Mouse (Mus musculus) lung, postnatal 0 days (tissue): ENCODE results near the gene Ero1lb.
A peak's percentile ranks its signal among the peaks of the same experiment; 100 is the strongest.

Source experiments
- CTCF ChIP-seq: IDR thresholded peaks from 2 replicates; pipeline ENCODE4 v1.5.1; 2016; ENCODE audit warnings: antibody characterized with exemption, mild to moderate bottlenecking
- EP300 ChIP-seq: IDR thresholded peaks from 2 replicates; pipeline ENCODE4 v1.6.1; 2016; ENCODE audit warnings: antibody characterized with exemption, mild to moderate bottlenecking, control low read depth

DNA sequence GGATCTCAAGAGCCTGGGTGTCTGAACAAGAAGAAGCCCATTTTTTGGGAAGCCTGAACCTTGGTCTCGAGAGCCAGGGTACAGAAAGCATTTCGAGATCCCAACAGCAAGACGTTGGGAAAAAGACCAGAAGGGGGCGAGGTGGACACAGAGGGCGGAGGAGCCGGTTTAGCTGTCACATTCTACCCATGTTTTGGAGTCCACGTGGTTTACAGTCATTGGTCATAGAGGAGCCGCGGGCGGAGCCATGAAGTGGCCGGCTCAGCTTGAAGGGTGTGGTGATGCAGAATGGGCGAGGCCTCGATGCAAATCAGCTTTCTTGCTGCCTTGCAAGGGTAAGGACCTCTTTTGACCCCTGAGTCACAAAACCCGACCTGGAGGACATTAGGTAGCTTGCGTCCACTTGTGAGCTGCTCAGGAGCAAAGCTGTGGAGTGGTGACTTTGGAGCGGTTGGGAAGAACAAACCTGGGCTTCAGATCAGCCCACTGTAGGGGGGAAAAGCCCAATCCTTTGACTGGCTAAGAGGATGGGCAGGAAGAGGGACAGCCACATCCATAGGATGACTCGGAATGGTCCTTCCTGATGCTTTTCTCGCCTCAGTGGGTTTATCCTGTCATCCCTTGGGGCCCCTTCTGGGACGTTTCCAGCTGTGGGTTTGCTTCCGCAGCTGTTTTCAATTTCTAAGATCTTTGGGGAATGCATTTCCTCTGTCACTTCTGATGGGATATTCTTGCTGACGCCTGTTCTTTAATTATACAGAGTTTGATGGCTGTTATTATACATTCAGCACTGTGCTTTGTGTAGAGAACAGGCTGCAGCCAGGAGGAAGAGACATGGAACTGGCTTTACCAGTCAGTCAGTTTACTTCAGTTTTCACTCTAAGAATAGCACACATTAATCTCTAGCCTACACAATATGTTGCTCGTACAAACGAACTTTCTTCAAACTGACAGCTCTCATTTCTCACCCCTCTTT lies 23.4 kb upstream of the Ero1lb start:
- TF ChIP-seq CTCF (peak; percentile 63), EP300 (no peak)
